Mouse (Mus musculus): ENCODE data around the gene Nadsyn1.

DNA sequence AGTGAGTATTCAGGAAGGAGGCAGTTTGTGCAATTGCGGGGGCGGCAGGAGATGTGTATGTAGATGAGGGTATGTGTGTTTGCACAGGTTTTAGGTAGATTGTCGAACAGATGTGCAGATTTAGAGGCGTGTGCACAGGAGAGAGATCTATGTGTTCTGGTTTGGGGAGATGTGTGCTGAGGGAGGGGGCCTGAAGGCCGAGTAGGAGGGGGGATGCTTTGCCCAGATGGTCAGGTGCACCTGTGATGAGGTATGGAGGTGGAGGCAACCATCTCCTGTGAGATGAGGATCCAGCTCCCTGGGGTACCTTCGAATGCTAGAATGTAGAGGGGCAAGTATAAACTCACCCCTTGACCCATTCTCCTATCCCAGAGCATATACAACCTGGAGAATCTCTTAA lies 7.8 kb upstream of the Nadsyn1 start:
- TF ChIP-seq GATA1 (IDR thresholded peaks at IDR 0.05; ENCODE audit: low read length), result no peak
- TF ChIP-seq TAL1 (IDR thresholded peaks at IDR 0.05; ENCODE audit: low read length), result no peak
